8 mouse cellular contexts compared by ENCODE assay signal in the genomic region with DNA sequence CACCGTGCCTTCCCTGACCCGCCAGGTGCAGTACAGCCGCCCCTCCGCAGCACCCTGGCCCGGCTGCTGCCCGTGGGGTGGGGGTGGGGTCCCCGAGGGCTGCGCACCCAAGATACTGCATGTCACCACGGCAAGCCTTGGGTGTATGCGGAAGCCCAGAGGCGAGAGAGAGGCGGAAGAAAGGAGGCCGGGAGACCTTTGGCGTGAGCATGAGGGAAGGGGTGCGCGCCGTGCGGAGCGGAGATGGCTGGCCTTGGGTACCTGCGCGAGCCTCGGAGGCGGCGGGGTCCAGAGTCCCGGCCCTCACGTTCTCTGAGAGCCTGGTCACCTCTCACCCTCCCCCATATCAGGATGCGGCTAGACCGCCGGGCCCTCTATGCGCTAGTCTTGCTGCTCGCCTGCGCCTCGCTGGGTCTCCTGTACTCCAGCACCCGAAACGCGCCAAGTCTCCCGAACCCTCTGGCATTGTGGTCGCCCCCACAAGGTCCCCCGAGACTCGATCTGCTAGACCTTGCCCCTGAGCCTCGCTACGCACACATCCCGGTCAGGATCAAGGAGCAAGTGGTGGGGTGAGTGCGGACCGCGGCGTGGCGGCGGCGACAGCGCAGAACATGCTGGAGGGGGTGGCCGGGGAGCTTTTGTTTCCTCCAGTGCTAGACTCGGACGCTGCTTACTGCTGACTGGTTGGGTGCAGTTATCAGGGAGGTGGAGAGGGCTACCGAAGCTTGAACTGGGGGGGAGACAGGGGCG. TPM values are rescaled to one million over a fixed set of nuclear protein-coding genes. Genes with fewer than 3 reads are reported as not detected.
DNase-seq lines count a peak whose midpoint lies in the region; ATAC-seq and TF ChIP-seq lines count a peak whose summit lies in the region.

No protein-coding gene starts in this region.

- H3K79me2 ChIP-seq in MEL (ENCODE audit: control insufficient read depth, insufficient read depth, low read length, poor library complexity): peaks cover 26% of the 10 kb centered on the region

- no peak for TF ChIP-seq RAD21 in MEL (IDR thresholded peaks at IDR 0.05; ENCODE audit: low read depth, low read length)

- H3K9ac ChIP-seq in MEL (ENCODE audit: control insufficient read depth, low read depth, low read length, poor library complexity, severe bottlenecking): peak overlapping the region; percentile 91
- H3K9ac ChIP-seq in liver, embryonic 11.5 days (ENCODE audit: low read depth, low read length): peak overlapping the region; percentile 78

- peak overlapping the region; percentile 88 for H3K27ac ChIP-seq in MEL (ENCODE audit: control insufficient read depth, low read depth, low read length)
- peak overlapping the region; percentile 51; the same call in 1 of the 2 replicates for H3K27ac ChIP-seq in liver, embryonic 11.5 days (ENCODE audit: low read depth, low read length)

- peak overlapping the region; percentile 98 for H3K4me2 ChIP-seq in liver, embryonic 11.5 days

- peak; percentile 55 to 70; a peak in 3 of 4 replicates for TF ChIP-seq POLR2A in MEL (IDR thresholded peaks at IDR 0.05; ENCODE audit: control insufficient read depth in 1 of 2, insufficient read depth in 1 of 2, low read depth in 1 of 2, low read length in 2 of 2, poor library complexity in 1 of 2)

- peak; percentile 7; the same call in 1 of the 2 replicates for ATAC-seq in frontal cortex, adult (ENCODE audit: low TSS enrichment)
- ATAC-seq in common myeloid progenitor, adult 5-6 weeks (replicated peaks; ENCODE audit: low read depth, poor library complexity, severe bottlenecking): peak; percentile 33
- peak; percentile 77 for ATAC-seq in liver, embryonic 11.5 days (replicated peaks; ENCODE audit: low FRiP score)

- peaks cover 0 to 13% of the 10 kb centered on the region in 2 experiments; a peak in 3 of 4 replicates for H3K4me1 ChIP-seq in MEL (ENCODE audit: control insufficient read depth in 1 of 2, insufficient read depth in 2 of 2, low read length in 2 of 2)
- H3K4me1 ChIP-seq in liver, embryonic 11.5 days (replicated peaks; ENCODE audit: control insufficient read depth, insufficient read depth, low read length): peaks cover 29% of the 10 kb centered on the region

- DNase-seq in frontal cortex, adult 2 months (ENCODE audit: extremely low spot score in 1 of 2, low spot score in 1 of 2): no peak
- peak; percentile 89 for DNase-seq in MEL (ENCODE audit: low read depth, low spot score)
- peak; percentile 40 to 42 for DNase-seq in heart, postnatal 14 days
- peak; percentile 77 for DNase-seq in liver, embryonic 11.5 days (ENCODE audit: low spot score)
- DNase-seq in naive thymus-derived CD4-positive, alpha-beta T cell, adult 2 months (ENCODE audit: low read depth): peak; percentile 90
- DNase-seq in thymus, adult 18-20 months: peak; percentile 71 to 78

- peak overlapping the region; percentile 67 to 68 for H3K4me3 ChIP-seq in MEL (ENCODE audit: control insufficient read depth in 1 of 2, insufficient read depth in 1 of 2, low read depth in 2 of 2, low read length in 2 of 2)
- peak overlapping the region; percentile 65 for H3K4me3 ChIP-seq in liver, embryonic 11.5 days (ENCODE audit: low read depth, low read length)

- peak in 1 of 2 experiments; percentile 59; a peak in 2 of 4 replicates for TF ChIP-seq EP300 in MEL (IDR thresholded peaks at IDR 0.05; ENCODE audit: low read depth in 1 of 2, low read length in 2 of 2)

- H3K9me3 ChIP-seq in MEL (replicated peaks; ENCODE audit: insufficient read depth, low read length): no peaks in the 10 kb centered on the region
- no peaks in the 10 kb centered on the region for H3K9me3 ChIP-seq in liver, embryonic 11.5 days (ENCODE audit: control insufficient read depth, low read length)

- intact Hi-C loops in heart, postnatal 14 days (cut with DNase I): loop anchor here (2.0 to 5.0 kb wide), 2 partner anchors 39 to 63 kb away; no protein-coding TSS in a partner anchor

- under 1% methylated on average over 51 of the region's 56 CpGs for WGBS in liver, embryonic 11.5 days

- TF ChIP-seq CTCF in MEL (IDR thresholded peaks at IDR 0.05 in 2 of 3, conservative IDR thresholded peaks at IDR 0.05 in 1 of 3; ENCODE audit: control insufficient read depth in 1 of 3, insufficient read depth in 1 of 3, low read depth in 2 of 3, low read length in 3 of 3, poor library complexity in 1 of 3, severe bottlenecking in 1 of 3): no peak; a peak in 1 of 6 replicates

- H3K36me3 ChIP-seq in MEL (ENCODE audit: control insufficient read depth in 1 of 2, insufficient read depth in 2 of 2, low read length in 2 of 2): peaks cover 2 to 11% of the 10 kb centered on the region in 2 experiments; a peak in 2 of 4 replicates
- H3K36me3 ChIP-seq in liver, embryonic 11.5 days (ENCODE audit: control insufficient read depth, insufficient read depth, low read length): no peaks in the 10 kb centered on the region

- no peaks in the 10 kb centered on the region for H3K27me3 ChIP-seq in MEL (ENCODE audit: control insufficient read depth in 1 of 2, insufficient read depth in 2 of 2, low read length in 2 of 2)
- H3K27me3 ChIP-seq in liver, embryonic 11.5 days (replicated peaks; ENCODE audit: control insufficient read depth, insufficient read depth, low read length): peaks cover 45% of the 10 kb centered on the region

TF ChIP-seq in MEL, 35 proteins besides CTCF, POLR2A, EP300 and RAD21 (continues in another document):
- no peak for TF ChIP-seq POLR2AphosphoS2 (IDR thresholded peaks at IDR 0.05; ENCODE audit: low read length)
- TF ChIP-seq CHD2 (IDR thresholded peaks at IDR 0.05; ENCODE audit: low read length): peak; percentile 41
- TF ChIP-seq TBP (IDR thresholded peaks at IDR 0.05; ENCODE audit: low read depth, low read length): no peak; the same call in 1 of the 2 replicates
- TF ChIP-seq ELF1 (IDR thresholded peaks at IDR 0.05; ENCODE audit: low read depth, low read length): peak; percentile 90
- 0 out of 2 replicates have a peak, but pooled peaks have one; percentile 33 for TF ChIP-seq BHLHE40 (IDR thresholded peaks at IDR 0.05; ENCODE audit: borderline replicate concordance, low read depth, low read length)
- TF ChIP-seq ZNF384 (IDR thresholded peaks at IDR 0.05; ENCODE audit: low read depth, low read length): no peak
- TF ChIP-seq TCF12 (IDR thresholded peaks at IDR 0.05; ENCODE audit: low read depth, low read length): peak; percentile 70; the same call in 1 of the 2 replicates
- TF ChIP-seq MAX (IDR thresholded peaks at IDR 0.05; ENCODE audit: low read length): peak; percentile 69
- no peak for TF ChIP-seq ZC3H11A (IDR thresholded peaks at IDR 0.05; ENCODE audit: low read depth, low read length)
- no peak for TF ChIP-seq ZMIZ1 (IDR thresholded peaks at IDR 0.05; ENCODE audit: low read depth, low read length)
- TF ChIP-seq E2F4 (IDR thresholded peaks at IDR 0.05; ENCODE audit: borderline replicate concordance, low read depth, low read length): no peak
- no peak for TF ChIP-seq NRF1 (IDR thresholded peaks at IDR 0.05; ENCODE audit: insufficient read depth, low read depth, low read length, poor library complexity, severe bottlenecking)
- no peak for TF ChIP-seq USF2 (IDR thresholded peaks at IDR 0.05; ENCODE audit: borderline replicate concordance in 1 of 2, insufficient read depth in 1 of 2, low read depth in 1 of 2, low read length in 2 of 2)
- peak; percentile 53; the same call in 1 of the 2 replicates for TF ChIP-seq UBTF (IDR thresholded peaks at IDR 0.05; ENCODE audit: borderline replicate concordance, insufficient read depth, low read depth, low read length)

RNA-seq across cellular contexts. Expression of a gene that starts 0.8 kb away (rescaled TPM):
- polyA plus RNA-seq in frontal cortex, adult 2 months (2012; rRNA removed): 112 and 132 TPM in 2 replicates
- 23.7 and 24.6 TPM in 2 replicates for total RNA-seq in MEL (2012; rRNA removed)
- polyA plus RNA-seq in MEL (2012; ENCODE audit: insufficient read depth in 1 of 2, insufficient read length in 2 of 2, low read depth in 1 of 2, low replicate concordance in 2 of 2, missing spikeins in 1 of 2): 10 to 100 TPM; 65.8 to 66.0 TPM
- total RNA-seq in common myeloid progenitor, adult 5-6 weeks (2017): 56.5 TPM in 2 replicates
- 1 to 10 TPM; 2.9 to 3.8 TPM for total RNA-seq in heart, postnatal 14 days (2021)
- polyA plus RNA-seq in liver, embryonic 11.5 days (2014; fragmentation: Nextera tagmentation; extraction: Ambion mirVana): 21.6 and 26.3 TPM in 2 replicates

RNA-seq across cellular contexts. Expression of a gene that starts 14.6 kb away (rescaled TPM):
- 5.5 and 6.6 TPM in 2 replicates for polyA plus RNA-seq in frontal cortex, adult 2 months (2012; rRNA removed)
- 0.75 and 1.1 TPM in 2 replicates for total RNA-seq in MEL (2012; rRNA removed)
- polyA plus RNA-seq in MEL (2012; ENCODE audit: insufficient read depth in 1 of 2, insufficient read length in 2 of 2, low read depth in 1 of 2, low replicate concordance in 2 of 2, missing spikeins in 1 of 2): 1 to 10 TPM in 1 of 2 experiments, not detected in 1; 1.3 TPM
- total RNA-seq in common myeloid progenitor, adult 5-6 weeks (2017): 0.78 and 1.0 TPM in 2 replicates
- 10 to 100 TPM; 45.5 to 66.9 TPM for total RNA-seq in heart, postnatal 14 days (2021)
- 3.6 and 5.2 TPM in 2 replicates for polyA plus RNA-seq in liver, embryonic 11.5 days (2014; fragmentation: Nextera tagmentation; extraction: Ambion mirVana)

RNA-seq across cellular contexts. Expression of a gene that starts 24.1 kb away (rescaled TPM):
- polyA plus RNA-seq in frontal cortex, adult 2 months (2012; rRNA removed): 184 and 198 TPM in 2 replicates
- total RNA-seq in MEL (2012; rRNA removed): 16.9 and 18.3 TPM in 2 replicates
- 10 to 100 TPM in 1 of 2 experiments, not detected in 1; 44.6 TPM for polyA plus RNA-seq in MEL (2012; ENCODE audit: insufficient read depth in 1 of 2, insufficient read length in 2 of 2, low read depth in 1 of 2, low replicate concordance in 2 of 2, missing spikeins in 1 of 2)
- 9.7 and 16.4 TPM in 2 replicates for total RNA-seq in common myeloid progenitor, adult 5-6 weeks (2017)
- total RNA-seq in heart, postnatal 14 days (2021): 10 to 100 TPM; 17.0 to 17.9 TPM
- polyA plus RNA-seq in liver, embryonic 11.5 days (2014; fragmentation: Nextera tagmentation; extraction: Ambion mirVana): 28.3 and 30.2 TPM in 2 replicates

RNA-seq across cellular contexts. Expression of a gene that starts 29.7 kb away (rescaled TPM):
- polyA plus RNA-seq in frontal cortex, adult 2 months (2012; rRNA removed): 375 and 413 TPM in 2 replicates
- total RNA-seq in MEL (2012; rRNA removed): 24.1 and 30.5 TPM in 2 replicates
- polyA plus RNA-seq in MEL (2012; ENCODE audit: insufficient read depth in 1 of 2, insufficient read length in 2 of 2, low read depth in 1 of 2, low replicate concordance in 2 of 2, missing spikeins in 1 of 2): 100 to 1,000 TPM in 1 of 2 experiments, not detected in 1; 107 TPM
- total RNA-seq in common myeloid progenitor, adult 5-6 weeks (2017): 29.7 and 36.7 TPM in 2 replicates
- total RNA-seq in heart, postnatal 14 days (2021): 10 to 100 TPM; 36.1 to 43.4 TPM
- polyA plus RNA-seq in liver, embryonic 11.5 days (2014; fragmentation: Nextera tagmentation; extraction: Ambion mirVana): 64.0 and 70.8 TPM in 2 replicates

RNA-seq across cellular contexts. Expression of a gene that starts 44.9 kb away (rescaled TPM):
- polyA plus RNA-seq in frontal cortex, adult 2 months (2012; rRNA removed): 106 and 108 TPM in 2 replicates
- total RNA-seq in MEL (2012; rRNA removed): 41.5 and 42.4 TPM in 2 replicates
- polyA plus RNA-seq in MEL (2012; ENCODE audit: insufficient read depth in 1 of 2, insufficient read length in 2 of 2, low read depth in 1 of 2, low replicate concordance in 2 of 2, missing spikeins in 1 of 2): 10 to 100 TPM in 1 of 2 experiments, not detected in 1; 60.4 TPM
- 159 TPM in 2 replicates for total RNA-seq in common myeloid progenitor, adult 5-6 weeks (2017)
- total RNA-seq in heart, postnatal 14 days (2021): 10 to 100 TPM; 29.3 to 34.8 TPM
- polyA plus RNA-seq in liver, embryonic 11.5 days (2014; fragmentation: Nextera tagmentation; extraction: Ambion mirVana): 51.2 and 54.7 TPM in 2 replicates

Comparison
In these comparisons a context has a peak if more than half of its experiments do, and no peak if none do; other contexts are left out.
1. ATAC-seq: peak in every context shown above with its lines; median percentile 77 in liver, embryonic 11.5 days; 33 in common myeloid progenitor, adult 5-6 weeks; 7 in frontal cortex, adult.
2. DNase-seq: peak in MEL (single experiment), heart, postnatal 14 days (2 of 2), liver, embryonic 11.5 days (single experiment), naive thymus-derived CD4-positive, alpha-beta T cell, adult 2 months (single experiment) and thymus, adult 18-20 months (2 of 2); none in frontal cortex, adult 2 months (0 of 2).
3. RNA of a gene that starts 14.6 kb away (total RNA-seq): 45.5 to 66.9 TPM in heart, postnatal 14 days; 0.75 to 1.1 TPM in MEL and 0.78 to 1.0 TPM in common myeloid progenitor, adult 5-6 weeks; every median in the first group is over 10 times any median in the second.